Mouse (Mus musculus) sigmoid colon, adult 10 weeks (tissue): Measurements from ENCODE around the gene Atg2a. TPM values are rescaled to one million over a fixed set of nuclear protein-coding genes. Genes with fewer than 3 reads are reported as not detected.

Experiments
- polyA plus RNA-seq: library from polyadenylated mRNA; stranded (reverse); fragments of 350-450 nt; fragmentation: Illumina TruSeq; extraction: RNeasy Lipid Tissue Mini Kit (QIAGEN cat#74804); gene quantifications from one replicate; pipeline ENCODE4 v1.2.3, GENCODE M21; 2014; ENCODE audit warnings: low read depth, low replicate concordance

Gene Atg2a
- 0.32 TPM for polyA plus RNA-seq

GRCm38 (mm10) chr19:6241274-6242107, at the start of gene Atg2a:
Gene Atg2a (plus strand): TSS chr19:6241668.

DNA sequence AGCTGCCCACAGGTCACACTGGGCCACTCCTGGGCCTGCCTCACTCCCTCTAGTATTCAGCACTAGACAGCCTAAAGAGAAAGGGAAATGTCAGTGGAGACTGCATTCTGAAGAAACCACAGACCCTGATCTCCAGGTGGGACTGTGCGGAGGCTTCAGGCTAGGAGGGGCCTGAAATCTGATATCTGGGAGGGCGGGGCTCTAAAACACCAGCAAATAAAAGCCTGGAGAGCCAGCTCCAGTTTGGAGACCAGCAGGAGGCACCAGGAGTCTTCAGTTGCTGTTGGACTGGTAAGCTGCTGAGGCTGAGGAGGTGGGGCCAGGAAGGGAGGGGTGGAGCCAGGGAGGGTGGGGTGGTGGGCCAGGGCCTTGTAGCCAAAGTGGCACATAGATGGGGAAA, 15.3 kb upstream of the Atg2a start, which contains the start of gene Gpha2:
Gpha2 (plus strand) TSS at position 246 of the 400 bp plus-strand sequence.

DNA sequence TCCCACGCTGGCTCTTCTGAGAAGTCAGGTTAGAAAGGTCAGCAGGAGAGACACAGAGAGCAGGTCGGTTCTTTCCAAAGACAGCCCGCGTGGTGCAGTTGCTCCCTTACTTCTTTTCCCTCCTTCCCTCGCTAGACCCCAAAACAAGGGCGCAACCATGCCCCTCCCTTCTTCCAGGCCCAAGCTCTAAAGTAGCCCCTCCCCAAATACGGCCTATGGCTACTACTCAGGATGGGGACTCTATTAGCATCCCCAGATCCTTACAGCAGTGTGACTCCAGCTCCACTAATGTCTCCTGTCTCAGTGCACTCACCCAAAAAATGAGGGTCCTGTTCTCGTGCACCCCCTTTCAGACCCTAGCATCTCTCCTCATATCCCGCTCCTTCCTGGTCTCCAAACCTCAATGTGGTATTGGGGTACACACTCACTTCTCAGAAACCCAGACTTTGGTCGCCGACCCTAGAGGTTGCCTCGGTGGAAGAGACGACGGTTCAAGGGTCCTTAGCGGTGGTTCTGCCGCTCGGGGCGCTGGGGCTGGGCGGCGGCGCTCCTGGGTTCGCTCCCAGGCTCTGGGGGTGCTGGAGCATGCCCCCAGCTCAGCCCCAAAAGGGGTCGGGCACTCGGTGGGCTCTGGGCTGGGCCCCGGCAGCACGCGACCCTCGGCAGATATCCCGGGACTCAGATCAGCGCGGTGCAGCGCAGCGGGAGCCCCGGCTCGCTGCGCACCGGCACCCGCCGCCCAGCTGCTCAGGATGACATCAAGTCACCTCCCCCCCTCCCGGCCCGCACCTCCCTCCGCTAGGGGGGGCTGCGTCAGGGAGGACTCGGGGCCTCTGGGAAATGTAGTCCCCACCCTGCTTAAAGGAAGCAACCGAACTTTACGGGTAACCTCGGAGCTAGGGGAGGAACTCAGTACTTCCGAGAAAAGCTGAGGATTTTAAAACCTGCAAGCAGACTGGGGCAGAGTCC, 6.1 kb upstream of the Atg2a start, which contains the start of gene Ppp2r5b:
Ppp2r5b (minus strand) TSS at position 789 of the 969 bp plus-strand sequence.

GRCm38 (mm10) chr19:6276426-6277421, 35.3 kb downstream of the Atg2a start, which contains the start of gene Ehd1:
Gene Ehd1 (plus strand): TSS chr19:6276725.

DNA sequence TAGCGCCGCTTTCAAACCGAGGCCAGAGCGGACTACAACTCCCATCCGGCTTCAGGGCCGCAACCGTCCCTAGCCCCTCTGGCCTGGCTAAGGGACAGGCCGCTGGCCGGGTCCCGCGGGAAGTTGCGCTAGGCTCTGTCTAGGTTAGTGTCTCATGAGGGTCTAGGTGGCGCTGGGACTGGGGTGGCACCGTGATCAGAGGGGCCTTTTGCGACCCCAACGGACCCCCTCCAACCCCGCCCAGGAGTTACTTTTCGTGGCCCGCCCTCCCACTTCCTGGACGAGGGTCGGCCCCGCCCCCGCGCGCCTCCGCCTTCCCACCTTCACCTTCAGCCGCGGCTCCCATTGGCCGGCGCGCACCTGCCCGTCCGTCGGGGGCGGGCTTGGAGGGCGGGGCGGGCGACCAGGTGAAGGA, 64.7 kb downstream of the Atg2a start, which contains the start of gene Cdc42bpg:
Cdc42bpg (plus strand) TSS at position 320 of the 415 bp plus-strand sequence.

Other genes starting within 250 kb of the Atg2a start
- gene Capn1, start 225.8 kb upstream of the Atg2a start, polyA plus RNA-seq, result 2.7 TPM
- 1.1 TPM for gene Syvn1, start 195.1 kb upstream of the Atg2a start, polyA plus RNA-seq
- gene Mrpl49, start 183.9 kb upstream of the Atg2a start, polyA plus RNA-seq, result 24.2 TPM
- 18.5 TPM for gene Fau, start 183.8 kb upstream of the Atg2a start, polyA plus RNA-seq
- gene Znhit2, start 180.5 kb upstream of the Atg2a start, polyA plus RNA-seq, result not detected
- gene Tm7sf2, start 173.3 kb upstream of the Atg2a start, polyA plus RNA-seq, result 3.7 TPM
- 13.1 TPM for gene Vps51, start 164.4 kb upstream of the Atg2a start, polyA plus RNA-seq
- gene Tmem262, start 161.6 kb upstream of the Atg2a start, polyA plus RNA-seq, result not detected
- not detected for gene Gm28374, start 159.4 kb upstream of the Atg2a start, polyA plus RNA-seq
- 0.69 TPM for gene Zfpl1, start 156.7 kb upstream of the Atg2a start, polyA plus RNA-seq
- 3.0 TPM for gene Cdca5, start 156.7 kb upstream of the Atg2a start, polyA plus RNA-seq
- not detected for gene AC131692.1, start 147.2 kb upstream of the Atg2a start, polyA plus RNA-seq
- 1.5 TPM for gene Naaladl1, start 135.9 kb upstream of the Atg2a start, polyA plus RNA-seq
- gene Sac3d1, start 123.0 kb upstream of the Atg2a start, polyA plus RNA-seq, result 0.82 TPM
- 6.2 TPM for gene Snx15, start 113.4 kb upstream of the Atg2a start, polyA plus RNA-seq
- gene Batf2, start 100.7 kb upstream of the Atg2a start, polyA plus RNA-seq, result 1.2 TPM
- 3.0 TPM for gene Arl2, start 100.1 kb upstream of the Atg2a start, polyA plus RNA-seq
- gene Majin, start 57.3 kb upstream of the Atg2a start, polyA plus RNA-seq, result not detected
- not detected for gene Gpha2, start 15.3 kb upstream of the Atg2a start, polyA plus RNA-seq
- 0.50 TPM for gene Ppp2r5b, start 5.8 kb upstream of the Atg2a start, polyA plus RNA-seq
- gene Ehd1, start 35.1 kb downstream of the Atg2a start, polyA plus RNA-seq, result 8.5 TPM
- gene Cdc42bpg, start 64.8 kb downstream of the Atg2a start, polyA plus RNA-seq, result 7.5 TPM
- gene Men1, start 93.3 kb downstream of the Atg2a start, polyA plus RNA-seq, result 4.4 TPM
- gene Map4k2, start 99.5 kb downstream of the Atg2a start, polyA plus RNA-seq, result 6.6 TPM
- gene Sf1, start 122.0 kb downstream of the Atg2a start, polyA plus RNA-seq, result 156 TPM
- gene Pygm, start 142.7 kb downstream of the Atg2a start, polyA plus RNA-seq, result 4.2 TPM
- gene Rasgrp2, start 157.7 kb downstream of the Atg2a start, polyA plus RNA-seq, result 4.7 TPM
- 0.16 TPM for gene Nrxn2, start 177.1 kb downstream of the Atg2a start, polyA plus RNA-seq